Mouse (Mus musculus) embryo, embryonic 11.5 days (tissue): ENCODE results near the gene Gm42421.

Experiments
- DNase-seq: peaks from one replicate; pipeline ENCODE4 v3.0.0-alpha.2; 2012; ENCODE audit warnings: low read depth, low spot score

Gm42421 gene

DNA sequence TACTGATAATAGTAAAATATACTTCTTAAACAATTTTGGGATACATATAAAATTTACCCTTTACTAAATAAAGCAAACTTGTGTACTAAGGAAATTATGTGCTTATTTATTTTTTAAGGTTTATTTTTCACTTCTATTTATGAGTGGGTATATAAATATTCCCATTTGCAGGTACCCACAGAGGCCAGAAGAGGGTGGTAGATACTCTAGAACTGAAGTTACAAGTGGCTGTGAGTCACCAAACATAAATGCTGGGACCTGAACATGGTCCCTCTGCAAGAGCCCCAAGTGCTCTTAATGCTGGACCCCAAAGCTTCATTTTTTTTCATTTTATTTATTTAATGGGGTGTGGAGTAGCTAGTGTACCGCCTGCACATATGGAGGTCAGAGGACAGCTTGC, 5.9 kb downstream of the Gm42421 start:
- no peak for DNase-seq

DNA sequence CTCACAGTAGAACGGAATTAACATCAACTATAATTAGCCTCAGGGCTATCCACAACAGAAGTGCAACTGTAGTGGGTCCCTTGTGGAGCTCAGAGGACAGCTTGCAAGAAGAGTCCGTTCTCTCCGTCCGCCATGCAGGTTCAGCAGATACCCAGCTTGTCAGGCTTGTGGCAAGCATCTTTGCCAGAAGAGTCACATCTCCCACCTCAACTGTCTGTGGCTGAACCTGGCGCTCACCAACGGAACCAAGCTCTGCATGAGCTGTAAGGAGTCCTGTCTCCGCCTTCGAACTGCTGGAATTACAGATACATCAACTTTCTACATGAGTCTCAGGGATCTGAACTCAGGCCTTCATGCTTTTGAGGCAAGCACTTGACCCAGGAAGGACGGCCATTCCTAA, 8.2 kb downstream of the Gm42421 start:
- no peak for DNase-seq

DNA sequence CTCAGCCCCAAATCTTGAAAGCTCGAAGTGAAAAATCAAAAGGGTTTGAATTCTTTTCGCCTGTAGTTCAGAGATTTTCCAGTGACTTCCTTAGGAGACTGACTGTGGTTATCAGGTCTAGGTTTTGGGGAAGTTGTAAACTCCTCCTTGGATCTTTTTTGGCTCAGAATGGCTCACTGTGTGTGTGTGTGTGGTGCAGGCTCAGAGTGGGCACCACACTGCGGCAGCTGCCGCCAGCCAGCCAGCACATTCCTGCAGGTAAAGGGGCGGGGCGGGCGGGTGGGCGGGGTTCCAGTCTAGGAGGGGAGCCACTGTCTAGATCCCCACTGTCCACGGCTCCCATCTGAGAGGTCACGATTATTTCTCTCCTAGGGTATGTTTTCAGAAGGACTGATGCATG, 13.6 kb downstream of the Gm42421 start:
- DNase-seq: no peak

DNA sequence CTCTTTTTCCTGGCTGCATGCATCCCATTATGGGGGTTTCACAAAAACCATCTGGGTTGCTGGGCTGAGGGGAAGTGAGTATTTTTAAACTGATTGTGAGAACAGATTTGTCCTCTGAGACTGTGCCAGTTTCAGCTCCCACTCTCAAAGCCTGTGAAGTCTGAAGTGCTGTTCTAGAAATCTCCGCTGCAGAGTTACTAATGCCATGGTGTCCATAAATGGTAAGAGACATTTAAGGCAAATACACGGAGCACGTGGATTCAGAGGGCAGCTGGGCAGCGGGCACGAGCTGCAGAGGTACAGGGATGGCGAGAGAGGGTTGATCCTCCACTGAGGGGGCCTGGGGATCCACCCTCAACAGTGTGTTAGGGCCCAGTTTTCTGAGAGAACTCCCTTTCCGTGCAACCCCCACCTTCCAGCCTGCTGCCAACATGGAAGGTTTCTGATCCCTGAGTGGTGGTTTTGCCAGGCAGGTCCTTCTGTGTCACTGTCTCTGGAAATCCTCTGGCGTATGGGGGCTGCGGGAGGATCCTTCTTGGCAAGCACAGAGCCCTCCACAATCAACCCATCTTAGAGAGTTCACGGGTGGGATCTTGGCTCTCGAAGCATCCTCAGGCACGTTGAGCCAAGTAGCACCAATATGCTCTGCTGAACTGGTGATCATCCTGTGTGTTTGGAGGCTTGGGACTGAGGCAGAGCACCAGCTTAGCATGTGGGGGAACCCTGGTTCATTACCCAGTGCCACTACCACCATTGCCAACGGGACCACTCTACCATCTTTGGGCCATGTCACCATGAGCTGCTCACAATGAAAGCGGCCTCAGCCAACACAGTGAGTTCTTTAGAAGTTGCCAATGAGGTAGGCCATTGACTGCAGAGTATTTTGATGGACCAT, 15.5 kb downstream of the Gm42421 start:
- no peak for DNase-seq

DNA sequence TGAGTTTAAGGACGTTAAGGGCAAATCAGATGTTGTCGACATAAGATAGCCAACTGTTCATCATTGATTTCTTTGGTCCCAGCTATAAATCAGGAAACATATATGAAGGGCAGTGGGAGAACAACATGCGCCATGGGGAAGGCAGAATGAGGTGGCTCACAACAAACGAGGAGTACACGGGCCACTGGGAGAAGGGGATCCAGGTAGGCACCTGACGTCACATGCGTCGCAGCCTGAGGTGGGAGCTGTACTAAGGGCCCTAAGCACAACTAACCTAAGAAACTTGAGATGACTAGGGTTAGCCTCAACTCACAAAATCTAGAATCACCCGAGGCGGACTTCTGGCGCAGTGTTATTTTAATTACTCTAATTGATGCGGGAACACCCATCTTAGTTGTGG, 20.4 kb downstream of the Gm42421 start:
- no peak for DNase-seq

DNA sequence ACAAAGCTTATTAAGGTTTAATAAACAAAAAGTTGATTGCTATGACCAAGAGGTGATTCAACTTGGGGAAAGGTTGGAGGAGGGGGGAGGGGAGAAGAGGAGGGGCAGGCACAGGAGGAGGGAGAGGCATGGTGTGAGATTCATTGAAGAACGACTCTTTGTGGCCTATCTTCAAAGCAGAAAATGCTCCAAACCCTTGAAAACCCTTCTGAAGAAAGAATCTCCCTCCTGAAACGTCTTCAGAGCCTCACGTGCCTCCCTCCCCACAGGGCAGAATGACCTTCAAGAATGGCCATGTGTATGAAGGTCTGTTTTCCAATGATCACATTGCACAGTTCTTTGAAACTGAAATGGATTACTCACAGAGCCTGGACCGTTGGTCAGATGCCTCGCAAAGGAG, 22.0 kb downstream of the Gm42421 start:
- no peak for DNase-seq

DNA sequence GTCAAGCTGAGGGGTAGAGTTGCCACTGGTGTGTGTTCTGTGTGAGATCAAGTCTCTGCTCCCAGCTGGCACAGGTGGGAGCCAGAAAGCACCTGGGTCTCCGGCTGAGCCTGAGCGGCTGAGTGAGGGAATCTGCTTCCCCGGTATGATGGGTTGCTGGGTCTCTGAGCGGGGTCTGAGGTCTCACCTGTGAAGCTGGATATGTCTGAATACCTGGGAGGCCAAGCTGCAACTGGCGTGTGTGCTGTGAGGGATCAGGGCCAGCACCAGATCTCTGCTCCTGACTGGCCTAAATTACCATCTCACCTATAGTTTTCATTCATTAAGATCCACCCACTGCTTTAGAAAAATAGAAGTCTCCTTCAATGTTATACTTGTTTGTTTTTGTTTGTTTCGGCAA, 29.1 kb downstream of the Gm42421 start:
- DNase-seq: no peak

DNA sequence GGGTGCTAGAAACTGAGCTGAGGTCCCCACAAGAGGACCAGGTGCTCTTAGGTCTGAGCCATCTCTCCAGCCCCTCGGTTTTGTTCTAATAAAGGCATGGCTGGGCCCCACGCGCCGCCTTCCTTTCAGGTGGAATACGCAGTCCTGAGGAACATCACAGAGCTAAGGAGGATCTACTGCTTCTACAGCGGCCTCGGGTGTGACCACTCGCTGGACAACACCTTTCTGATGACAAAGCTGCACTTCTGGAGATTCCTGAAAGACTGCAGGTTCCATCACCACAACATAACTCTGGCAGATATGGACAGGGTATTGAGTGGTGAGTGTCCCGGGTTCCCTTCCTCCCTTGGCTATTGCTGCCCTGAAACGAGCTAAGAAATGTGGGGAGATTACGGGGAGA, 31.6 kb downstream of the Gm42421 start:
- no peak for DNase-seq

DNA sequence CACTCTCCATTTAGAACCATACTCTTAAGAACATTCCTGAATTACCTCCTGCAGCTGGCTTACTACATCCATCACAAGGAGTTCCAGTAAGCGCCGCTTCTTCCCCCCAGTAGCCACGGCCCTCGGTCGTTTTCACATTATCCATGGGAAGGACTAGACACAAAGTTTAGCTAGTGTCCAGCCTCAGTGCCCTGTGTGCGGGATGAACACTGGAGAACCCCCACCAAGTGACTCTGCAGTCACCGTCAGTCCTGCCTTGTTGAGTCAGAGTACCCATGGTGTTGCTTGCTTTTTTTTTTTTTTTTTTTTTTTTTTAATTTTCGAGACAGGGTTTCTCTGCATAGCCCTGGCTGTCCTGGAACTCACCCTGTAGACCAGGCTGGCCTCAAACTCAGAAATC, 33.2 kb downstream of the Gm42421 start:
- no peak for DNase-seq

DNA sequence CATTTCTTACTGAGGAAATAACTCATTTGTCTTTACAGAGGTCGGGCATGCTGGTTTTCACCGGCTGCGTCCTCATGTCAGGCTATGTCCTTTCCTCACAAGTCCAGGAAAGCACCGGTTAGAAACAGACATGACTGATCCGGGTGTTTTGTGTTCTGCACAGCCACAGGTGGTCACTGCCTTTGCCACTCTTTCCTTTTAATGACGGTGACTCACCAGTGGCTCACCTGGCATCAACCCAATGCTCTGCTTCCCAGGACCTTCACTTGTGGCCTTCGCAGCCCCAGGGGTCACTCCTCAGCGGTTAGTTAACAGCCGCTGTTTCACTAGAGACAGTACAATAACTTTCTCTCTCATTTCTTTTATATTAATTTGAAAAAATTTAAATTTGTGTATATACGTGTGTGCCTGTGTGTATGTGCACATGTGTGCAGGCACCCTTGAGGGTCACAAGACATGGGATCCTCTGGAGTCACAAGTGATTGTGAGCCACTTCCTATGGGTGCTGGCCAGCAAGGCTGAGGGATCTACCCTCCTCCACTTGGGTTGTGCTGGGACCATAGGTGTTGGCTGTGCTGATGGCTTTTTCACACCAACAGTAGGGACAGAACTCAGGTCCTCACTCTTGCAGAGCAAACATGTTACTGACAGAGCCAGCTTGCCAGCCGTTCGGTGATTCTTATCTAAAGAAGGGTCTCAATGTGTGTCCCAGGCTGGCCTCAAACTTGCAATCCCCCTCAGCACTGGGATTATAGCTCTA, 37.8 kb downstream of the Gm42421 start:
- DNase-seq: no peak

DNA sequence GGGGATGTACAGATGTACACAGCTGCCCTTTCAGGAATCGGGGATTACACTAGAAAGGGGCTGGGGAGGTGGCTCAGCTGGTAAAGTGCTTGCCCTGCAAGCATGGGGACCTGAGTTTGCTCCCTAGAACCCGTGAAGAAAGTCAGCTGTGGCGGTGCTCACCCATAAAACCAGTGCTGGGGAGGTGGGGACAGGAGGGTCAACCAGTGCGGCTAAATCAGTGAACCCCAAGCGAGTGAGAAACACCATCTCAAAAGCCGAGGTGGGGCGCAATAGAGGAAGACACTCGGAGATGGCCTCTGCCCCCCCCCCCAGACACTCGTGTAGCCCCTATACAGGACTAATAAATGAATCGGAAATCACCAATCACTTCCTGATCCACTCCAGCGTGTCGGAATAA, 38.7 kb downstream of the Gm42421 start:
- no peak for DNase-seq

DNA sequence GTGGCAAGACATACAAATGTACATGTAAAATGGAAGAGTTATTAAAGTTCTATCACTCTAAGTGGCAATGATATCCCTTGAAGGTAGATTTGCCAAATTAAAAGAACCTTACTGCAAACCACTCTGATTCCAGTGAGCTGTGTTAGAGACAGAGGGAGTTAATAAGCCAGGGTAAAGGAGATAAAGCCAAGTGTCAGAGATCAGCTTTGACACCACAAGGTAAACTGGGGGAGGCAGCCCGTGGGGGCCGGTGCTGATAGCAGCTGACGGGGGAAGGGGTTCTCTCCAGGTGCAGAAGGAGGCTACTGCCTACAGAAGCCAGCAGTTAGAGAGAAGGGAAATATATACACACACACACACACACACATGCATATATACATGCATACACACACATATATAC, 44.7 kb downstream of the Gm42421 start:
- no peak for DNase-seq

DNA sequence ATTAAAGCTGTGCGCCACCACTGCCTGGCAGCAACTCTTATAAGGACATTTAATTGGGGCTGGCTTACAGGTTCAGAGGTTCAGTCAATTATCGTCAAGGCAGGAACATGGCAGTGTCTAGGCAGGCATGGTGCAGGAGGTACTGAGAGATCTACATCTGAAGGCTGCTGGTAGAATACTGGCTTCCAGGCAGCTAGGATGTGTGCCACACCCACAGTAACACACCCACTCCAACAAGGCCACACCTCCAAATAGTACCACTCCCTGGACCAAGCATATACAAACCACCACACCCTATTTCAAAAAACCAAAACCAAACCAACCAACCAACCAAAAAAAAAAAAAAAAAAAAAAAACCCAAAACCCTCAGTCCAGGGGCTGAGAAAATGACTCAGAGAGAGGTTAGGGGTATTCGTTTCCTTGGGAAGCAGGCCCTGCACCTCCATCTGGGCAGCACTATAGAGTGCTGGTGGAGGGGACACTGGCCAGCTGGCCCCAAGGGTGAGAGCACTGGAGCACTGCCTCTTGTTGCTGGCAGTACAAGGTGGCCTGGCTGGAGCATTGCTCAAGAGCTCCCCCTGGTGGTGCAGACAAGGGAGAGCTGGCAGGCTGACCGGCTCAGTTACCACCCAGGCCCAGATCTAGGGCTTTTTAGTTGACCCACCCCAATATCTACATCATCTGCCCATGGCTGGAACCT, 47.1 kb downstream of the Gm42421 start:
- peak; percentile 59 for DNase-seq

DNA sequence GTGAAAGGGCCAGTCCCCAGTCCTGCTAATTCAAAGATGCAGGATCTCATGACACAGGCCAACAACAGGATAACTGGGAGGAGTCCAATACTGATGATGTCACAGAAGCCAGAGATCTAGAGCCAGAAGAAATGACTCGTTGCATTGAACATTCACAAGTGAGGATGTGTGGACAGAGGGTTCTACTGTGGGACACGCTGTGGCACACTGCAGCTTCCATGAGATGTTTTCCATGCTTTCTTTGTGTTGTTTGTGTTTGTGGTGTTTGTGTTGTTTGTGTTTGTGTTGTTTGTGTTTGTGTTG, 47.6 kb downstream of the Gm42421 start:
- no peak for DNase-seq

DNA sequence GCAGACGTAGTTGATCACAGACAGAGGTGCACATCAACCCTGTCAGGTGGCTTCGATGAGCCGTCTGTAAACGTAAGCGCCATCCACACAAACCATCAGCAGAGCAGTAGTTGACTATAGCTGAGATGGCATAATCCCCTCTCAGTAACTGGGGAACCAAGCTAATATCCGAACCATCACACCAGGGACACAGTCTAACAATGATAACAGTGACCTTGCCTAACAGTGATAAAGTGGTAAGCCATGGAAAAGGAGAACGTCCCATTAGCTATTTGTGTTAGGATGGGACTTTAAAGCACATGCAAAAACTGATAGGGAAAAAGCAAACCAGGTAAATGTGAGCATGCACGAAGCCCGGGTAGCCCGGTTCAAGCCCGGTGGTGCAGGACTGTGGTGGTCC, 48.3 kb downstream of the Gm42421 start:
- DNase-seq: no peak

DNA sequence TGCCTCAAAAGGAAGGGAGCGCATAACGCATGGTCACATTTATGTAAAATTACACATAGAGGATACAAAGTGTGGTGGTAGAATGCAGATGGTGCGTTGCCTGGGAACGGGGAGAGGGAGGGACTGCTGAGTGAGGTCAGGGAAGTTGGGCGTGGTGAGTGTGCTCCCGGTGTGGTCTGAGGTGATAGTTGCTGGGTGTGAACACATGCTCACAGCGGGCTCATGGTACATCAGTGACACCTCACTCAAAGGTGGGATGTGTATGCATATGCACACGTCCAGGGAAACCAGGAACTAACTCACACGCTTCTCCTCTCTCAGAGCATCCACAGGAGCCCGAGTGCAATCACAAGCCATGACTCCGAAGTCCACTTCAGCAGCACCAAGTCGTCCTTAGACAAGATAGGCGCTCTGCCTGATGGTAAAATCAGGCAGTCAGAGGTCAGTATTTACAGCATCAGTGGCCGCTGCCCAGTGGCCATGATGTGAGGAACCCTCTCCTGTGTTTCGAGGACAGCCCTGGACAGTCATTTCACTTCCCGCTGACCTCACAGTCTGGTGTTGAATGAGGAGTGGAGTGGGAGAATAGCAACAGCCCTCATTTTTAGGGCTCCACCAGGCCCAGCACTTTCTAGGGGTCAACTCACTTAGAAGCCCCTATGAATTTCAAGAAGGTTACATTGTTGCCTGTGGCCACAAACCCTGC, 48.9 kb downstream of the Gm42421 start:
- DNase-seq: no peak

DNA sequence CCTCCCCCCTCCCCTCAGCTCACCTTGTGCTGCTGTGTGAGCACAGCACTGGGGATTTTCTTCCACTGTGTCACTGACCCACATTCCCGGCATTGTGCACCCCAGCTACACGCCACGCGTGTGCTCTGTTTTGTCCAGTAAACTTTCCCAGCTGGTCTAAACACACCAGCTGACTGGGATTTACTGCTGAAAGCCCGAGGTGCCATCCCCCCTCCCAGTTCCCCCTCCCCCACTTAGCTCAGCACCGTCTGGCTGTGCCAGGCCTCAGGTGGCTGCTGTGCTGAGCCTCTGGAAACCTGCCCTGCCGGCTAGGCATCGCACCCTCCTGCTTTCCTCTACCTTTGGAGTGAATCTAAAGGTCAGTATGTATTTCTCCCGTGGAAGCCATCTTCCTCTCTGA, 52.9 kb downstream of the Gm42421 start:
- DNase-seq: no peak

DNA sequence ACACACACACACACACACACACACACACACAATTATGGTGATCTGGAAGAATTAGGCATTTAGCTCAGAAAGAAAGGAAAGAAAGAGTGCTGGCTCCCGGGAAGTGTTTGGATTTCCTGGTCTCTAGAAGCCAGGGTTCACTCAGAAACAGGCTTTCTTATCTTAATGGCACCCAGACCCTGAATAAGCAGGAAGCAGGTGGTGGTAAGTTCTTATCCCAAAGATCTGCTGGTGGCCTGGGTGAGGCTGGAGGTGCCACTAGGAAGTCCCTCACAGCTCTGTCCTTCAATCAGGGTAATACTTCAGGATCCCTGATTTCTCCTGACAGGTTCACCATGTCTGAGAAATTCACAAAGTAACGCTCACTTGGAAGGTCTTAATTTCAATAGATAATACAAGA, 54.4 kb downstream of the Gm42421 start:
- no peak for DNase-seq

DNA sequence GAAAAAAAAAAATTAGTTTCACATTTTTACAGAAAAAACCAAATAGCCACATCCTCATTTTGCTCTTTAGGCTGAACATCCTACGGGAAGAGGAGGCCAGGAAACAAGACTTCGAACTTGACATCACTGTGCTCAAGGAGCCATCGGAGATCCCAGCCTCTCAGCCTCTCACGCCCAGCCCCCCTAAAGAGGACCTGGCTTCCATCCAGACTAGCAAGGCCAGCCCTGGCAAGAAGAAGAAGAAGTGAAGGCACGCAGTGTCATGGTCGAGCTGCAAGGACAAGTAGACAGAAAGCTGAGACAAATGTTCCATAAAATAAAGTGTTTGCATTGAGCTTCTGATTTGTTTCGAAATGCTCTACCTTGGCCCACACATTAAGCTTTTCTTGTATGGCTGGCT, 57.4 kb downstream of the Gm42421 start:
- DNase-seq: no peak
